Mouse (Mus musculus): ENCODE results near the gene Nudcd3. TPM values are rescaled to one million over a fixed set of nuclear protein-coding genes. Genes with fewer than 3 reads are reported as not detected.
A peak's percentile ranks its signal among the peaks of the same experiment; 100 is the strongest.

Nudcd3 gene
- total RNA-seq, 2 experiments from 2014 or later: 124 to 125 TPM

DNA sequence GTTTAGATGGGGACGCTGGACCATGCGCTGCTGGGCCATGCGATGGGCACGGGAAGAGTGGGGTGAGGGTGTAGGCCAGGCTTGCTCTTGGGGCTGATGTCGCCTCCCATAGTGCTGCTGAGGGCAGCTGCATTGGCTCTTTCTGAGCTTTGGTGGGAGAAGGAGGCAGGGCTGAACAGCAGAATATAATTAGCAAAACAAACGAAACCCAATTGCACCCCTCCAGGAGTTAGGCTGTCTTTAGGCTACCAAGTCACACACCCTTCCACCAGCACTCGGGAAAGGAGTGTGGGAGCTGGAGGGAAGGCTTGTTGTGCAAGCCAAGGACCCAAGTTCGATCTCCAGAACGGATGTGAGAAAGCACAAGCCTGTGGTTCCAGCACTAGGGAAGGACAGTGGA, 133.1 kb downstream of the Nudcd3 start:
- no peak for DNase-seq (ENCODE audit: low spot score in 2 of 2)
- intact Hi-C loops (cut with DNase I): loop anchor here (5.0 kb wide), 1 partner anchor 65 kb away; no protein-coding TSS in a partner anchor

DNA sequence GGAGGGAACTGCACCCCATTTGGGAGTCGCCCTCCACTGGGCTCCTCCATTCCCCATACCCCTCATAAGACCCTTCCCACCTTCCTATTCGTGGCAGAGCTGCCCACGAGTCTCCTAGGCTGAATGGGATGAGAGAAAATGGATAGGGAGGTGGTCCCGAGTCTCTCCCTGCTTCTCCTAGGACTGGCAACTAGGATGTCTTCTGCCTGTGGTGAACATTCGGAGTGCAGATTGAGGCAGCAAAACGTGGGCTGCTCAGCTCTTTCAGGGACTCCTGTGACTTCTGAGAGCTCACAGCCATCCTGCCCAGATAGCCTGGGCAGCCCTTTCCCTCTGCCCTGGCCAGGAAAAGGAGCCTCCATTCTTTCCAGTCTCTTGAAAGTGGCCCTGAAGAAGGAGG, 134.0 kb downstream of the Nudcd3 start, which contains the start of gene Camk2b:
Camk2b (minus strand) TSS at position 187 of the 400 bp plus-strand sequence.
- intact Hi-C loops (cut with DNase I): loop anchor here (5.0 kb wide), 1 partner anchor 64 kb away; no protein-coding TSS in a partner anchor
- DNase-seq (ENCODE audit: low spot score in 2 of 2): peak in 1 of 2 experiments; percentile 61

DNA sequence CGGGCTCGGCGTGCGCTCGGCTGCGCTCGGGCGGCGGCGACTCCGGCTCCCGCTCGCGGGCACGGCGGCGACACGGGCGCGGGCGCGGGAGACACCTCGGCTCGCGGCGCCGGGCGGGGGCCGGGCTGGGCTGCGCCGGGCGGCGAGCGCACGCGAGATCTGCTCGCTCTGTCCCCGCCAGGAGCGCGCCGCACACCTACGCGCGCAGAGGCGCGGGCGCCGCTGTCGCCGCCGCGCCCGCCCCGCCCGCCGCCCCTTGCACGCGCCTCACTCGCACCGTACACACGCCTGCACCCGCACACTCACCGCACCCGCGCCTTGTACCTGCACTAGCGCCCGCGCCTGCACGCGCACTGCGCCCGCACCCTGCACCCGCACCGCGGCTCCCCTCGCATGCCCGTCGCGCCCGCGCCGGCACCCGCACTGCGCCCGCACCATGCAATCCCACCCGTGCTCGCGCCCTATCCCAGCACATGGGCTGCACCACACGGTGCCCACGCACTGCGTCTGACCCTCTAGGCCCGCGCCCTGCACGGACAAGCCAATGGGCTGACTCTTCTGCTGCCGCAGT, 134.6 kb downstream of the Nudcd3 start:
- peak; percentile 75 to 84 for DNase-seq (ENCODE audit: low spot score in 2 of 2)
- intact Hi-C loops (cut with DNase I): loop anchor here (1.0 to 5.0 kb wide), 3 partner anchors 54 to 113 kb away; no protein-coding TSS in a partner anchor

DNA sequence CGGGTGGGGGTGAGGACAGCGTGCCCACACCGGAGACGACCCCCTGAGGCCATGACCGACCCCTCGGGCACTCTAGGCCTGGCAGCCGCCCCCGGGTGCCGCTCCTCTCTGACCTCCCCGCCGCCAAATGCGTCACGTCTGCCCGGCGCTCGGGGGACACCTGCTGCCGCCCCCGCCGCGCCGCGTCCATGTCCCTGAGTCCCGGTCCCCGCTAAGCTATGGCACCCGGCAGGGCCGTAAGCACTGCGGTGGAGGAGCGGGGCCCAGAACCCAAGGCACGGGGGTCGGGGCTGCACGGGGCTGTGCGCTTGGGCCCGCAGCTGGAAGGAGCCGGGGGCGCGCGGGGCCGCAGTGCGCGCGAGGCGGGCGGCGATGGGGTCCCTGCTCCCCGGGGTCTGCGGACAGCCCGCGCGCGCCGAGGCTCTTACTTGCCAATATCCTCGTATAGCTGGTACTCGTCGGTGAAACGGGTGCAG, 135.1 kb downstream of the Nudcd3 start:
- intact Hi-C loops (cut with DNase I): loop anchor here (1.0 to 5.0 kb wide), 3 partner anchors 54 to 113 kb away; no protein-coding TSS in a partner anchor
- DNase-seq (ENCODE audit: low spot score in 2 of 2): peak in 1 of 2 experiments; percentile 60

DNA sequence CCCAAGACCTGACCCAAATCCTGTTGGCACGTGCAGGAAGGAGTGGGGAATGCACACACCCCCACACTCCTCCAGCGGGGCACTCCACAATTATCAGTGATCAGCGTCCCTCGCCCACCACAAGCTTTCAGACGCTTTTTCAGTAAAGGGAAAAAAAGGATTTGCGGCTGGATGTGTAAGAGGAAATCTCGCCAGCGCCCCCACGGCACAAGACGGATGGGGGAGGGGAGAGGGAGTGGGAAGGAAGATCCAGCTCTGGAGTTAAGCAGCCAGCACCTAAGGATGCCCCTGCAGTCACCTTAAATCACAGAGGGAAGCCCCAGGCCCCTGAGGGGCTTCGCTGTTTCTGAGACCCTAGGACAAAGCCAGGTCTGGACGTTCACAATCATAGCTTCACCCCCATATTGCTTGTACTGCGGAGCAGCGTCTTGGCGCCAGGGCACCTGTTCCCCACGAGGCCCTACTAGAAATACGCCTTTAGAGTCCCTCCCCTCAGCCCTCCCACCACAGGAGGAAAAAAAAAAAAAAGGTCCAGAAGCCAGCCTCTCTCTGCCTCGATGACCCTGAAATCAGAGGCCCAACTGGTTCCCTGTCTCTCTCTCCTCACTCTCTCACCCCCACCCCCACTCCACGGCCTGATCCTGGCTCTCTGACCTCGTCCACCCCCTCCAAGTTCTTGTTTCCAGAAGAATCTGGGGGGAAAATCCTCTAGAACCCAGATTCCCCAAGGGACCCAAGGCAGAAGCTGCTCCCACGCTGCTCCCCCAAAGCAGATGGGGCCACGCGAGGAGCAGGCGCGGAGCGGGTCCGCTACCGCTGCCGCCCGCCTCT, 135.8 kb downstream of the Nudcd3 start:
- DNase-seq (ENCODE audit: low spot score in 2 of 2): peak; percentile 63 to 73
- intact Hi-C loops (cut with DNase I): loop anchor here (1.0 to 5.0 kb wide), 4 partner anchors 47 to 114 kb away; no protein-coding TSS in a partner anchor

DNA sequence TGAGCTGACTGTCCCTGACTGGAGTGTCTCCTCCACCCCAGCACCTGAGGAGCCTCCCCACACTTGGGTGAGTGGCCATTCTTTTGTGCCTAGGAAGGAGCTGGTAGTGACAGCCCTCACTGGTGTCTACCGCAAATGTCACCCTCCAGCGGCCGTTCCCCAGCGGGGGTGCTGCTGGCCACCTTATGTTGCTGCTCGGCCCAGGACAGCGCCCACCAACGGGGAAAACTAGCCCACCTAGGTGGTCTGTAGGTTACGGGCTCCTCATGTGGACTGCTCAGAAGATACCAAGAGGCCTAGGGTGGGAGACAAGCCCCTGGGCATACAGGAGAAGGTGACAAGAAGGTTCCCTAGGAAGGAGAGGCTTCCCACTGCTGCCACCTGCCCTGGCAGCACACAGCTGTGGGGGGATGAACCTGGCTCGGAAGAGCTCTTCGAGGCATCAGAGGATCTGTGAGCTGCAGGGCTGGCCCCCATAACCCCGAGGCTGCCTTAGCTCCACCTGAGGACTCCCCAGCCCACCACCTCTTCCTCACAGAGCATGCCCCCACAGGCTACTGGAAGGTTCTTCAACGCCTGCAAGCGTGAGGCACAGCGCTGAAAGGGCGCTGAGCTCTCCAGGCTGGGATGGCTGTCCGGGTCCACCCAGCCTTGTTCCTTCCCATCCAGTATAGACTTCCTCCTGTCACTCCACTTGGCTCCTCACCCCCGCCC, 136.6 kb downstream of the Nudcd3 start:
- intact Hi-C loops (cut with DNase I): loop anchor here (5.0 kb wide), 1 partner anchor 46 kb away; no protein-coding TSS in a partner anchor
- DNase-seq (ENCODE audit: low spot score in 2 of 2): no peak

DNA sequence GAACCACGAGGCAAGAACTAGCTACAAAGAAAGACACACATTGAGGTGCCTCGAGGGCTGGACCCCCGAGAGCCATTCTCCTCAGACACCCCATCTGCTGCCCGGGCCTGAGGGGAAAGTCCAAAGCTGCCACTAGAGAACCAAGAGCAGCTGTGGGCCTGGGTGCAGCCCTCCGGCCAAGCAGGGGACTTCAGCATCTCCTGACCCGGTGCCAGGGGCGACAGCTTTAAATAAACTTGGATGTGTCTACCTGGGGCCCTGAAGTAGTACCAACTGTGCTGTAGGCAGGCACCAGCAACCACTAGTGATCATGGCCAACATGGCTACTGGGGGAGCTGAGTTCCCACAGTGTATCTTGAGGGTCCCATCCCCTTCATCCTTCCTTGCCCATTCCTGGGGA, 137.2 kb downstream of the Nudcd3 start:
- intact Hi-C loops (cut with DNase I): loop anchor here (5.0 kb wide), 1 partner anchor 46 kb away; no protein-coding TSS in a partner anchor
- DNase-seq (ENCODE audit: low spot score in 2 of 2): no peak

DNA sequence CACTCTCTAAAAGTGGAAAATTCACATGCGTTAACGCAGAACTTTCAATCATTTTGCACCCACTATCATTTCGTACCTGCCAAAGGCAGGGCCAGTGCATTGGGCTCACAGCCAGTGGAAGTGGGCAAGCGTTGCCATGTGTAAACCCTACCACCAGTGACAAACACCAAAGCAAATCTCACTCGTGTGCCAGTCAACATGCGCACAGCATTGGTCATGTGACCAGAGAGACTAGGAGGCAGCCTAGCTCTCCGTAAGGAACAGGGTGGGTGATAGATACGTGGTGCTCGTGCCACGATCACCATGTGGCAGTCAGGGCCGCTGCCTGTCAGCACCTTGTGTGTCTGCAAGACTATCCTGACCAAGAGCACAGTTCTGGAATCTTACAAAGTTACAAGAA, 137.9 kb downstream of the Nudcd3 start:
- no peak for DNase-seq (ENCODE audit: low spot score in 2 of 2)
- intact Hi-C loops (cut with DNase I): loop anchor here (5.0 kb wide), 1 partner anchor 45 kb away; no protein-coding TSS in a partner anchor

DNA sequence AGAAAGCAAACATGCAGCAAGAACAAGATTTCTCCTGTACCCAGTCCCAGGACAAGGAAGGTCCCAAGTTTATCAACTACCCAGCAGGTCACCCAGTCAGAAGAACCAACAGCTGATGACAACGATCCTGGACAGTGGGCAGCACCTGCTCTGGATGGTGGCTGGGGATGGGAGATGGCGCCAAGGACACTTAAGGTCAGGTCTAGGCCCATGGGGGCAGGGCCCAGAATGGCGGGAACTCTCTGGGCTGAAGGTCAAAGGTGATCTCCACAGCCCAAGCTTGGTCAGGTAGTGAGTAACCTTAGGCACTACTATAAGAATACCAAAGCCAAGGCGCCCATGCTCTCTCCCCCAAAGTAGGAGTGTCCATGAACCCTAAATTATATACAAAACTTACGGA, 138.3 kb downstream of the Nudcd3 start:
- intact Hi-C loops (cut with DNase I): loop anchor here (5.0 kb wide), 1 partner anchor 45 kb away; no protein-coding TSS in a partner anchor
- DNase-seq (ENCODE audit: low spot score in 2 of 2): no peak

DNA sequence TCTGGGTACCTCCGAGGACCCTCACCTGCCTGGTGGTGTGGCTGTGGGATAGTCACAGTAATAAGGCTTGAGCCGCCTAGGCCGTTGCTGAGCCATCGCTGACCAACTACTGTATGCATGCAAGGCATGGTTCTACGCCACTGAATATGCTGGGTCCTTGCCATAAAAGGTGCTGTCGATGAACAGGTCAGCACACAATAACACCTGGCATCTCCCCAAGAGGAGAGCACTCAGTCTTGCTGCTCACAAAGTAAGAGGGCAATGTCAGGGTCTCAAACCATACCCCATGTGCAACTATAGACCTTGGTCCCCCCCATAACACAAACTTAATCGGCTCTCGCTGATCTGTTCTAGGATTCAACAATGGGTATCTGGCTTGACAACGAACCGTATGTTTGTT, 141.1 kb downstream of the Nudcd3 start:
- no peak for DNase-seq (ENCODE audit: low spot score in 2 of 2)
- intact Hi-C loops (cut with DNase I): no loop called here

Other genes starting within 250 kb of the Nudcd3 start
- gene Ykt6, start 244.7 kb downstream of the Nudcd3 start, total RNA-seq (2021): 10 to 100 TPM; 82.9 to 87.6 TPM
- 100 to 1,000 TPM; 645 to 685 TPM for gene Camk2b, start 134.1 kb downstream of the Nudcd3 start, total RNA-seq (2021)
- not detected for gene A730071L15Rik, start 386 bp downstream of the Nudcd3 start, total RNA-seq (2021)
- 1 to 10 TPM; 1.1 TPM for gene Npc1l1, start 29.7 kb upstream of the Nudcd3 start, total RNA-seq (2021)
- 10 to 100 TPM; 43.9 to 44.4 TPM for gene Ddx56, start 67.4 kb upstream of the Nudcd3 start, total RNA-seq (2021)
- gene Tmed4, start 74.5 kb upstream of the Nudcd3 start, total RNA-seq (2021): 10 to 100 TPM; 88.9 to 94.6 TPM
- gene Ogdh, start 91.2 kb upstream of the Nudcd3 start, total RNA-seq (2021): 100 to 1,000 TPM; 240 to 254 TPM
- 100 to 1,000 TPM; 215 to 216 TPM for gene Zmiz2, start 188.7 kb upstream of the Nudcd3 start, total RNA-seq (2021)
- 1,000 to 10,000 TPM; 1,922 to 2,079 TPM for gene Ppia, start 215.0 kb upstream of the Nudcd3 start, total RNA-seq (2021)
- 10 to 100 TPM; 32.3 to 32.6 TPM for gene H2afv, start 244.0 kb upstream of the Nudcd3 start, total RNA-seq (2021)